Mouse (Mus musculus) monocyte, adult 5-6 weeks (primary cell): ENCODE measurements around the gene Rflna. TPM values are rescaled to one million over a fixed set of nuclear protein-coding genes. Genes with fewer than 3 reads are reported as not detected.

Experiments
- ATAC-seq: fragments of 153-309, 156-312 bp; replicated peaks from 2 replicates; pipeline ENCODE4 v1.8.0; 2017; ENCODE audit warnings: mild to moderate bottlenecking; ENCODE audit not compliant: low TSS enrichment, insufficient number of reproducible peaks, severe bottlenecking, poor library complexity, low FRiP score
- total RNA-seq: library from RNA; stranded (forward); fragments of 200-1000, 200-491, 200-594 nt; gene quantifications from 3 replicates; pipeline ENCODE4 v1.2.3, GENCODE M21; 2017

Gene Rflna
- total RNA-seq, result not detected in 3 replicates

GRCm38 (mm10) chr5:125002969-125003872 is at the start of gene Rflna:
Rflna (plus strand) TSS chr5:125003221.
- ATAC-seq, result no peak

- no peak for ATAC-seq
Measured at GRCm38 (mm10) chr5:124954404-124955305, 48.4 kb upstream of the Rflna start.

GRCm38 (mm10) chr5:124957491-124957890 is 45.5 kb upstream of the Rflna start:
- no peak for ATAC-seq

GRCm38 (mm10) chr5:124959099-124959498 is 43.9 kb upstream of the Rflna start:
- ATAC-seq, result no peak

GRCm38 (mm10) chr5:124960131-124960901 is 42.7 kb upstream of the Rflna start:
- ATAC-seq, result no peak

GRCm38 (mm10) chr5:124961433-124961832 is 41.6 kb upstream of the Rflna start:
- ATAC-seq, result no peak

- ATAC-seq, result no peak
Measured at GRCm38 (mm10) chr5:124962761-124963160, 40.3 kb upstream of the Rflna start.

- ATAC-seq, result no peak
Measured at GRCm38 (mm10) chr5:124963806-124964672, 39.0 kb upstream of the Rflna start.

GRCm38 (mm10) chr5:124966622-124967332 is 36.2 kb upstream of the Rflna start:
- no peak for ATAC-seq

- no peak for ATAC-seq
Measured at GRCm38 (mm10) chr5:124969790-124970189, 33.2 kb upstream of the Rflna start.

GRCm38 (mm10) chr5:124986222-124986621 is 16.8 kb upstream of the Rflna start:
- ATAC-seq, result no peak

GRCm38 (mm10) chr5:124986656-124987055 is 16.4 kb upstream of the Rflna start:
- ATAC-seq, result no peak

- ATAC-seq, result no peak
Measured at GRCm38 (mm10) chr5:124989724-124990123, 13.3 kb upstream of the Rflna start.

- no peak for ATAC-seq
Measured at GRCm38 (mm10) chr5:124992323-124992722, 10.7 kb upstream of the Rflna start.

- no peak for ATAC-seq
Measured at GRCm38 (mm10) chr5:124992891-124993290, 10.1 kb upstream of the Rflna start.

GRCm38 (mm10) chr5:124996816-124997215 is 6.2 kb upstream of the Rflna start:
- no peak for ATAC-seq

GRCm38 (mm10) chr5:124997913-124998312 is 5.1 kb upstream of the Rflna start:
- no peak for ATAC-seq
